Mouse (Mus musculus): Measurements from ENCODE around the gene Dhrs3.

DNA sequence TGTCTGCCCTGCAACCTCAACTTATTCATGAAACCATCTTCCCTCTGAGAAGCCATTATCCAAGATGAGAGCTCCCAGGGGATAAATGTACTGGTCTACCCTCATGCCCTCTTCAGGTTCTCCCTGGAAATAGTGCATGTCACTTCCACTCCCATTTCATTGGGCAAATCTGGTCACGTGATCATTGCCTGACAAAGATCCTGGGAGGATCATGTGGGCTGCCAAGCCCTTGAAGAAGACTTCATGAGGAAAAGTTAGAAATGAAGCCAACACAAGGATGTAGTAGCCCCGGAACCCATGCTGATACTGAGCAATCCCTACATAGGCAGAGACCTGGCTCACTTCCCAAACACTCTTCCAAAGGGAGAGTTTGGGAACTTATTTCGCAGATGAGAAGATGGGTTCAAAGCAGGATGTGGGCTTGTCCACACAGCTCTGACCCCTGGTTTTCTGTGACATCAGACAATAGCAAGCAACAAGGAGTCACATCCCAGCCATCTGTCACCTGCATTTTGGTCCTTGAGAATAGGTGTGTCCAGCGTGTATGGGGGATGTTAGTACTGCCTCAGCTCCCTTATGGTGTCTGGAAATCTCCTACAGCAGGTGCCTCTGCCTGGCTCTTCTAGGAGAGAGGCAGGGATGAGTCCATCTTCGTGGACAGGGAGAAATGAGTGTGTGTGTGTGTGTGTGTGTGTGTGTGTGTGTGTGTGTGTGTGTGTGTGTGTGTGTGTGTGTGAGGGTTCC, 36.2 kb downstream of the Dhrs3 start:
- no peak for TF ChIP-seq TBP (conservative IDR thresholded peaks at IDR 0.05; ENCODE audit: low read depth, low read length)
- TF ChIP-seq CTCF (conservative IDR thresholded peaks at IDR 0.05 in 1 of 2, IDR thresholded peaks at IDR 0.05 in 1 of 2; ENCODE audit: low read depth in 2 of 2, low read length in 2 of 2), result no peak
- no peak for TF ChIP-seq GABPA (IDR thresholded peaks at IDR 0.05; ENCODE audit: insufficient replicate concordance, low read depth, low read length)
- TF ChIP-seq CHD2 (IDR thresholded peaks at IDR 0.05; ENCODE audit: low read length), result no peak
- no peak for TF ChIP-seq MYC (IDR thresholded peaks at IDR 0.05; ENCODE audit: low read depth, low read length)
- TF ChIP-seq EP300 (IDR thresholded peaks at IDR 0.05; ENCODE audit: low read length), result no peak
- TF ChIP-seq E2F4 (IDR thresholded peaks at IDR 0.05; ENCODE audit: insufficient replicate concordance, low read depth, low read length), result no peak
- TF ChIP-seq SMC3 (IDR thresholded peaks at IDR 0.05; ENCODE audit: low read depth, low read length), result no peak
- no peak for TF ChIP-seq TCF12 (IDR thresholded peaks at IDR 0.05; ENCODE audit: low read depth, low read length)
- TF ChIP-seq UBTF (IDR thresholded peaks at IDR 0.05; ENCODE audit: low read depth, low read length), result no peak
